Mouse (Mus musculus): Measurements from ENCODE around the gene Aph1b.
"Not testable (repeated sequence)": the region's sequence is repeated elsewhere in the genome, so short reads cannot be mapped to it uniquely, and the experiment has no call there.

Aph1b gene

GRCm38 (mm10) chr9:66795464-66796324 is at the start of gene Aph1b:
TSS of gene Aph1b (minus strand) at chr9:66795490.
- peak; percentile 93 to 94 for DNase-seq (ENCODE audit: low spot score in 2 of 2)

- DNase-seq (ENCODE audit: low spot score in 2 of 2), result no peak
Measured at GRCm38 (mm10) chr9:66835097-66835480, 39.8 kb upstream of the Aph1b start.

- DNase-seq (ENCODE audit: low spot score in 2 of 2), result peak; percentile 99
Measured at GRCm38 (mm10) chr9:66834318-66835096, 39.2 kb upstream of the Aph1b start, which contains the start of gene Aph1c. TSS of gene Aph1c (minus strand) at chr9:66834726.

- peak in 1 of 2 experiments; percentile 25 for DNase-seq (ENCODE audit: low spot score in 2 of 2)
Measured at GRCm38 (mm10) chr9:66833851-66834250, 38.6 kb upstream of the Aph1b start.

GRCm38 (mm10) chr9:66832366-66832908 is 37.1 kb upstream of the Aph1b start:
- no peak for DNase-seq (ENCODE audit: low spot score in 2 of 2)

GRCm38 (mm10) chr9:66825990-66826389 is 30.7 kb upstream of the Aph1b start:
- peak in 1 of 2 experiments; percentile 44 for DNase-seq (ENCODE audit: low spot score in 2 of 2)

- DNase-seq (ENCODE audit: low spot score in 2 of 2), result not testable (repeated sequence)
Measured at GRCm38 (mm10) chr9:66822255-66822654, 27.0 kb upstream of the Aph1b start.

GRCm38 (mm10) chr9:66820996-66821395 is 25.7 kb upstream of the Aph1b start:
- no peak for DNase-seq (ENCODE audit: low spot score in 2 of 2)

DNA sequence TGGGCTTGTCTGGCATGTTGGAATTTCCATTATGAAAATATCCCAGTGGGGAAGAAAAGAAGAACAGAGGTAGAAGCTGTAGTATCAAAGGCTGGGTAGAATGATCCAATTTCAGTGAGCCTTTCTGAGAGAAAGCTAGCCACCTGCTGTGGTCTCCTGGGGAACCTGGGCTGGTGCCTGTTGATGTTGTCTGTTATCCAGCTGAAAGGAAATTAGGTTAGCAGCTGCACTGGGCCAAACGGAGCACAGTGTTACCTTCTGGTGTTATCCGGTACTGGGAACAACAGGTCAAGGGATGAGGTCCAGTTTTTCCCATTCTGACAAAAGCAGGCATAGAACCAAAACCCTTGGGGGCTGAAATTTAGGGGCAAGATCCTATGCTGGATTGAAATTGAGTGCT is 18.1 kb upstream of the Aph1b start:
- no peak for DNase-seq (ENCODE audit: low spot score in 2 of 2)

DNA sequence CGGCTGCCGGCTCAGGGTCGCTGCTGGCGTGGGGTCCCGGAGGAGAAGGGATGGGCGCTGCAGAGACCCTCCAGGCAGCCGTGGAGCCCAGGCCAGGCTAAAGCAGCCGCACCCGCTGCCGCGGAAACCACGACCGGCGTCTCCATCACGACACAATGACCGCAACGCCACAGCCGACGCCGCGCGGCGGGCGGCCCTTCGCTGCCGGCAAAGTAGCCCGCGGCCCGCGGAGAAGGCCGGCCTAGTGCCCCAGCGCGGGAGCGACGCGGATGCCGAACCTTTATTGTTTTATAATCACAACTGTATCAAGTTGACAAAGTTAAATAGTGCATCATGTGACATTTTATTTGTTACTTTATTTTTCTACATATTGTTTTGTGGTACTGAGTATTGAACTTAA is 10.7 kb upstream of the Aph1b start:
- not testable (repeated sequence) for DNase-seq (ENCODE audit: low spot score in 2 of 2)

DNA sequence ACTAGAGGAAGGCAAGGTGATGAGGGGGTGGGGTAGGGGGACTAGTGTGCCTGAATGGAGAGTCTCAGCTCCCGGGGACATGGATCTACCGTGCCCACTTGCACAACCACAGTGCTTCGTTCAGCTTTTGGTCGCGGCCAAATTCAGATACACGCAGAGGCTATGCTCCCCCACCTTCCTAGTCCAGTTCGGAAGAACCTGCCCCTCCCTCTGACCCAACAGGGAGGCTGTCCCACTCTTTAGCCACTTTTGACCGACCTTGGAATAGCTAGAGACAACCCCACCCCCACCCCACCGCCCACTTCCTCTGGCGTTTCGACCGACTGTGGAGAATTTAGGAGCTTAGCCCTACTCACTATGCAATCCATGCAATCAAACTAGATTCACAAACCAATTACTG is 6.7 kb upstream of the Aph1b start:
- DNase-seq (ENCODE audit: low spot score in 2 of 2), result no peak

DNA sequence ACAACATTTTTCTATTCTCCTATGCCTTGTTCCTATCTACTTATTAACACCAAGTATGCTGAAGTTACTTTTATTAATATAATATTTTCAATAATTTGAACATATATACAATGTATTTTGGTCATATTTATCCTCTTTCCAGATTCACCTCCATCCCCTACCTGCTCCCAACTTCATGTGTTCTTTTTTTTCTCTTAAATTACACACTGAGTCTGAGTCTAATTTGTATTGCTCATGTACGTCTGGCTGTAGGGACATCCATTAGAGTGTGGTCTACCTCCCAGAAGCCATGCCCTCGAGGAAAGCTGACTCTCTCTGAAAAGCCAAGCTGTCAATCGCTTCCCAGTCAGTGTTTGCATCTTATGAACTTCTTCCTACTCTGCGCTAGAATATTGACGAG is 1.4 kb upstream of the Aph1b start, which contains the start of gene Gm10647:
Gene Gm10647 (plus strand): TSS at position 301 of the 400 bp plus-strand sequence.
- no peak for DNase-seq (ENCODE audit: low spot score in 2 of 2)

- no peak for DNase-seq (ENCODE audit: low spot score in 2 of 2)
Measured at GRCm38 (mm10) chr9:66794629-66795463, 444 bp downstream of the Aph1b start.

DNA sequence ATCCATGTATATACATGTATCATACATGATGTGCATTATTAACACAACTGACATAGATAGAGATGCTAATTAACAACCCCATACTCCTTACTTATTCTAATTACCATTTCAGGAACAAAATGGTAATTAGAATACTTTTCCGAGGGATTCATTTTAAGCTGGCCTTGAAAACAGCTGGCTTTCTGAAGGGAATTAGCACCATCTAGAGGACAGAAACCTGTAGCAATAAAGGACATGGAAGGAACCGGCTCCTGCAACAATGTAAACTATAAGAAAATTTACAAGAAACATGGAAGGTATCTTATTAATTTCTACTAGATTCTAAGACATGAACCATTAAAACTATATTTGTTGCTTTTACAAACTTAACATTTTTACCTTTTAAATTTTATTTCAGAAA is 7.5 kb downstream of the Aph1b start:
- DNase-seq (ENCODE audit: low spot score in 2 of 2), result peak; percentile 18 to 43

GRCm38 (mm10) chr9:66784552-66784951 is 10.7 kb downstream of the Aph1b start:
- not testable (repeated sequence) for DNase-seq (ENCODE audit: low spot score in 2 of 2)

DNA sequence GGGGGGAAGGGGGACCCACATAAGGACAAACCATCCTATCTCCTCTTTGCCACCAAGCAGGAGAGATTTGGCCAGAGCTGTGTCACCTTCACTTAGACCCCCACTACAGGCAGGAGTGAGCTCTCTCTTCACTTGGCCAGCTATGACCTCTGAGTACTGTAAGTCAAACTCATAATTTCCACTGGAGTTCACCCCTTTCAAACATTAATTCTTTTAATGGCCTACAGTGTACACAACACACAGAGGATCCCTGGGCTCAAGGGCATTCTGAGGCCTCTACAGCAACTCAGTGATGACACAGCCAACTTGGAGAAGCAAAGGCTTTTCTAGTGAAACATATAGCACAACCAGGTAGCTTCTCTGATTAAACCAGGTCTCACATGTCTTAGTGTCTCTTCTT is 24.6 kb downstream of the Aph1b start:
- no peak for DNase-seq (ENCODE audit: low spot score in 2 of 2)

GRCm38 (mm10) chr9:66769275-66769674 is 26.0 kb downstream of the Aph1b start:
- DNase-seq (ENCODE audit: low spot score in 2 of 2), result no peak

DNA sequence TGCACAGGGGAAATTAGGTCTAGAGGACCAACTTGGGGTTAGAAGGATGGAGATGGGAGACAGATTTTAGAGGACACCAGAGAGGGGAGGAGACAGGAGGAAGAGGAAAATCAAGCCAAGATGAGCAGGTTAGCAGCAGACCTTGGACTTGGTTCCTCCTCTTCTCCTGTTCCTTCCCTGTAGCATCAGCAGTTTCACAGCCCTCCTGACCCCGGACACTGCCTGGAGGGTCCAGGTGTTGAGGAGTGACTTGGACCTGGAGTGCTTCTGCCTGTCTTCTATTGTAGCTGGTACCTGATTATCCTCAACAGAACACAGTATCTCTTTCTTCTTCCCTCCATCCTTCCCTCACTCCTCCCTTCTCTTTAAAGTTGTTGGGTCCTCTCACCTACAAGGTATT is 26.6 kb downstream of the Aph1b start:
- DNase-seq (ENCODE audit: low spot score in 2 of 2), result no peak

- no peak for DNase-seq (ENCODE audit: low spot score in 2 of 2)
Measured at GRCm38 (mm10) chr9:66760991-66761390, 34.3 kb downstream of the Aph1b start.

GRCm38 (mm10) chr9:66752849-66753248 is 42.4 kb downstream of the Aph1b start:
- peak; percentile 55 to 73 for DNase-seq (ENCODE audit: low spot score in 2 of 2)

GRCm38 (mm10) chr9:66748390-66748789 is 46.9 kb downstream of the Aph1b start:
- DNase-seq (ENCODE audit: low spot score in 2 of 2), result peak in 1 of 2 experiments; percentile 39
